Mouse (Mus musculus) thymus, postnatal 14 days (tissue): Measurements from ENCODE around the gene Men1.

Experiments
- DNase-seq: peaks from one replicate; pipeline ENCODE4 v3.0.0; 2021

The Men1 gene

GRCm38 (mm10) chr19:6339890-6340504 lies 5.2 kb downstream of the Men1 start:
- peak; percentile 77 for DNase-seq

GRCm38 (mm10) chr19:6340524-6341452 lies 6.0 kb downstream of the Men1 start, which contains the start of gene Map4k2:
Gene Map4k2, plus strand, starts transcription at chr19:6341135.
- peak; percentile 95 for DNase-seq

- peak; percentile 51 for DNase-seq
Measured at GRCm38 (mm10) chr19:6341453-6342077, 6.8 kb downstream of the Men1 start.

- peak; percentile 72 for DNase-seq
Measured at GRCm38 (mm10) chr19:6342276-6342933, 7.6 kb downstream of the Men1 start.

GRCm38 (mm10) chr19:6343066-6343925 lies 8.5 kb downstream of the Men1 start:
- DNase-seq = peak; percentile 56

GRCm38 (mm10) chr19:6343996-6344395 lies 9.2 kb downstream of the Men1 start:
- DNase-seq = no peak

GRCm38 (mm10) chr19:6346023-6346422 lies 11.2 kb downstream of the Men1 start:
- no peak for DNase-seq

- DNase-seq = no peak
Measured at GRCm38 (mm10) chr19:6346661-6347060, 11.9 kb downstream of the Men1 start.

- DNase-seq = no peak
Measured at GRCm38 (mm10) chr19:6347615-6348014, 12.8 kb downstream of the Men1 start.

- DNase-seq = no peak
Measured at GRCm38 (mm10) chr19:6348717-6349116, 13.9 kb downstream of the Men1 start.

GRCm38 (mm10) chr19:6349215-6349983 lies 14.6 kb downstream of the Men1 start:
- peak; percentile 46 for DNase-seq

GRCm38 (mm10) chr19:6351431-6352106 lies 16.8 kb downstream of the Men1 start:
- no peak for DNase-seq

- DNase-seq = no peak
Measured at GRCm38 (mm10) chr19:6352107-6352505, 17.3 kb downstream of the Men1 start.

- no peak for DNase-seq
Measured at GRCm38 (mm10) chr19:6354030-6354429, 19.3 kb downstream of the Men1 start.

GRCm38 (mm10) chr19:6361291-6361690 lies 26.5 kb downstream of the Men1 start:
- no peak for DNase-seq

GRCm38 (mm10) chr19:6363091-6363410 lies 28.3 kb downstream of the Men1 start:
- DNase-seq = no peak

GRCm38 (mm10) chr19:6363411-6364240 lies 28.8 kb downstream of the Men1 start, which contains the start of gene Sf1:
Gene Sf1, plus strand, starts transcription at chr19:6363690.
- DNase-seq = peak; percentile 100

- peak; percentile 95 for DNase-seq
Measured at GRCm38 (mm10) chr19:6364317-6364725, 29.5 kb downstream of the Men1 start.

GRCm38 (mm10) chr19:6364842-6365241 lies 30.1 kb downstream of the Men1 start:
- no peak for DNase-seq

- DNase-seq = no peak
Measured at GRCm38 (mm10) chr19:6370175-6370574, 35.4 kb downstream of the Men1 start.
